Mouse (Mus musculus) cerebellum, postnatal 36 days (tissue): ENCODE results near the gene Atp2b4.

Experiments
- DNase-seq, 2 experiments: peaks; one replicate each; pipeline ENCODE4 v3.0.0; 2021 to 2022; ENCODE audit warnings: mixed read lengths in 2 of 2

Gene Atp2b4

DNA sequence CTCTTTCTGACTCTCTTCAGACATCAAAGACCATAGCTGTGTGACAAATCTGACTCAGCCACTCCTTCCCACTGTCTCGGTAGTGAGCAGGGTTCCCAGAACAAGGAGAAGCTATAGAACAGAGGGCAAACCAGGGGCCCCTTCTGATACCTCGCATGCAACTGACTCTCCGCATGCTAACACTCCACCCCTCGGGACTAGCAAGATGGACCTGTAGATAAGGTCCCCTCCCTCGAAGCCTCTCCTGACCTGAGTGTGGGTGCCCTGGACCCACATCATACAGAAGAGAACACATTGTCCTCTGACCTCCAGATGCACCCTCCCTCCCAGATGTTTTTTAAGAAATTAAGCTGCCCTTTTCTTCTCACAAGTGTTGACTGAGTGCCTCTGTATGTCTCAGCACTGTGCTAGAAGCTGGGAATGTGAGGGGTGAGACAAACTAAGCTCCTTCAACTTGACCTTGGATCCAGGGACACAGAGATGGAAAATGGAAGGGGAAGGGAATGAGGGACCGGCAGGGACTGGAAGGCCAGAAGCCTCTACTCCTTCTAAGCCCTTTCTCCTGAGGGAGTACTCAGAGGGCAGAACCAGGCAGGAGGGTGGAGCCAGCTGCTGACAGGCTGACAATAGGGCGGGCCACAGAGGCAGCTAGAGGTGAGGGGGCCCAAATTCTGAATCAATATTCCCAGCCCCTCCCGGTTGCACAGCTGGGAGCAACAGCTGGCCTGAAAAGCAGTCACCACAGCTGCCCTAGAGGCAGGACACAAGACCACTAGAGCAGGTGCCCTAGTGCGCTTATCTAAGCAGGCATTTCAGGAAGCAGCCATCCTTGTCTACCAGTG, 2.6 kb downstream of the Atp2b4 start:
- DNase-seq, result no peak

DNA sequence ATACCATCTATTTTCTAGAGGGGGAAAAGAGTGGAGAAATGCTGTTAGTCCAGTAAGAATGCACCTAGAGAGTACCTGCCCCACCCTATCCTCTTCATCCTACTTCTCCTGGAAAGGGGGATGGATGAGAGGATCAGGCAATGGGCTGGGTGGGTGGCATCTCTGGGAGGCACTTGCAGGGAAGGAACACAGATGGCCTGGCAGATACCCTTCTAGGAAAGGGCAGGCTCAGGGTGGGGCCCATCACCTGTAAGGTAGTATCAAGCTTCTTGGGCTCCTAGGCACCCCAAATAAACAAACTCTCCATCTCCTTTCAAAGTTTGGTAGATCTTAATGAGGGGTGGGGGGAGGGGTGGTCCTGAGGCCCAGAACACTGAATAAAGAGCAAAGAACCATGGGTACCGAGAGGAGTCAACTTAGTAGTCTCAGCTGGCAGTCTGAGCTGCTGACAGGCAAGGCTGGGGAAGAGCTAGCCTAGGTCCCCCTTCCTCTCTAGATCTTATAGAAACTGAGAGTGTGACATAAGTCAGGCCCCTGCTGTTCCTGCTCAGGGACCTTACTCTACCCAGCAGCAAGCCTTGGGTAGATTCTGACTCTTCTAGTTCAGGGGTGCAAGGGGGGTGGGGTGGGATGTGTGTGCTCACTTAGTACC, 3.4 kb downstream of the Atp2b4 start:
- no peak for DNase-seq

DNA sequence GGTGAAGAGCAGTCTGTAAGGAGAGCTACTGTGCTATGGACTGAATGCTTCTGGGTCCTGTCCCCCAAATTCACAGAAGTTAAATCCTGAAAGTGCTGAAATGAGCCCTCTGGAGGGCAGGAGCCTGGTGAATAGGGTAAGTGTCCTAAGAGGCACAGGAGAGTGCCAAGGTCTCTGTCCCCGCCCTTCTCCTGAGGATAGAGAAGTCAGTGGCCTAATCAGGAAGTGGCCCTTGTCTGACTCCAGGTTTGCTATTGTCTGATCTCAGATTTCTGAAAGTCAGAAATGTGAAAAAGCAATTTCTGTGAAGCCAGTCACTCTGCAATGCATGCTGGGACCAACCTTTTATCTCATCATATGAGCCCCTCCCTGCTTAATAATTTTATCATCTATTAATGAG, 7.2 kb downstream of the Atp2b4 start:
- DNase-seq, result no peak

DNA sequence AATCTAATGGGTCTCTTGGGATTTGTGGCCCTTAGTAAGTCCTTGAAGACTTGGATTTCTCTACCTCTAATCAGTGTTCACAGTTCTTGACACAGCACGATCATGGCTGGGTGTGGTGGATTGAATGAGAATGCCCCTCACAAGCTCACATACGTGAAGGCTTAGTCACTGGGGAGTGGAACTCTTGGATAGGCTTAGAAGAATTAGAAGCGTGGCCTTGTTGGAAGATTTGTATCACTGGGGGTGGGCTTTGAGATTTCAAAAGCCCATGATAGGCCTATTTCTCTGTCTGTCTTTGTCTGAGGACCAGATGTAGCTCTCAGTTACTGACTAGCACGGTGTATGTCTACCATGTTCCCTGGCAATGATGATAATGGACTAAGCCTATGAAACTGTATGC, 10.8 kb downstream of the Atp2b4 start:
- DNase-seq, result no peak

DNA sequence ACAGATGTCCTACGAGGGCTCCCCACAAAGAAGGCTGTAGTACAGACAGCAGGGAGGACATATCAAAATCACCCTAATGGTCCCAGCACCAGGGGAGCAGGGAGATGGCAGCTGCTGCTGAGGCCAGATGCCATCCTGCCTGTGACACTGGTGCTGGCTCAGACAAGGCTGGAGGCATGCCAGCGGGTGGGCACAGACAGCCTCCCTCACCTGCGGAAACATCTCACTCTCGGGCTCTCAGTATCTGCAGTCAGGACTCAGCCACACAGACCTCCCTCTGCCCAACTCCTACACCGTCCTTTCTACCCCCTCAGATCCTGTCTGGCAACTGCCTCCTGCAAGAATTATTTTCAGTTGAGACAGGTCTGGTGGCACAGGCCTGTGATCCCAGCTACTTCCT, 12.0 kb downstream of the Atp2b4 start:
- DNase-seq, result no peak

DNA sequence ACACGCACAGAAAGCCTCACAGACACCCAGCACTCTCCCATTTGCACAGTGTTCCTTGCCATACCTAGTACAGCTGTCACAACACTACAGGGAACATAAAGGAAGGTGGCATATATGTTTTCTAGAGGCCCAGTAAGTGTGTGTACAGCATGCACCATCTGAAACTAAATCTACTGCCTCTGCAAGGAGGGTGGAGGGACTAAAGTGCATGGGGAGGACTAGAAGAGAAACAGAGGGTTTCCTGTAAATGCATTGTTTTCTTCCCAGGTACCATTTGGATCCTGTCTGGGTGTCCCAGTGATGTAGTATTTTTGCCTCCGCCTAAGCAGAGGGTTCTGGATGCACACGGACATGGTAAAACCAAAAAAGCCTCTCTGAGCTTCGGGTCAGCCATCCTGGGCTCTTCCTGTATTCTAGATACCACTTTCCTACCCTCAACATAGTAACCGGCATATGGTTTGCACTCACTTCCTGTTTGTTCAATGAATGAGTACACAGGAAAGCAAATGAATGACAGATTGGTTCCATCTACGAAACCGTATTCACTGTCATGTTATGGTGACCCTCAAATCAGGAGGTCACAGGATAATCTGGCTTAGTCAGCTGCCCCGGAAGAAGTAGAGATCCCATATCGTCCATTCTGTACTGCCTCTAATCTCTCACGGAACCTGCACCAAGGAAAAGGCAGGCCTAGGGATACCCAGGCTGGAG, 13.2 kb downstream of the Atp2b4 start:
- no peak for DNase-seq

DNA sequence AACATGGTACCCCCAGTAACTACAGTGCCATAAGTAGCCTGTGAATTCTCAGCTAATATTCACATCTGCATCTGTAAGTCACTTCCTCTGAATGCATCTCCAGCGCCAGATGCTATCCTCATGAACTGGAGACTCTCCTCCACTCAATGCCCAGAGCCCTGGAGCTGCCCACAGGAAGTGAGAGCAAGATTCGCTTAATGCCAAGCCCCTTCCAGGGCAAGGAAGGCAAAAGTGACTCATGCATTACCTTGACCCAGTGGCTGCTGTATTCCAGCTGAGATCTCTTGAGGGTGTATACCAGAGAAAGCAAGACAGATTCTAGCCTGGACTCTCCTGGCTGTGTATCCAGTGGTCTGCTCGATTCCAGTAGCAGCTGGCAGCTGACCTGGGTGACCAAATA, 16.2 kb downstream of the Atp2b4 start:
- DNase-seq, result no peak

DNA sequence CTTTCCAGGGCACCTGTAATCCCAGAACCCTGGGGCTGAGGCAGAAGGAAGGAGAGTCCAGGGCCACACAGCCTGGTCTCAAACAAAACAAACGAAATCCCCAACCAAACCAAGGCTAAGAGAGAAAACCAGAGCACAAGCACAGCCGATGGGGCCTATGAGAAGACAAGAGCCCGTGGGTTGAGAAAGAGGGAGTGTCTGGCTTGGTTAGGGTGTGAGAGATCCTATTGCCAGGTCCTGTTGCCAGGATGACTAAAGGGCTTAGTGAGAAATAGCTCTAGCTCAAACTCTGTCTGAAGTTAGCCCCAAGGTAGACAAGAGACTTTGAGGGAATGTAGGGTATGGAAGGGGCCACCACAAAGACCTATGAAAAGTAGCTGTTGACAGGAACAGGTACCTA, 19.3 kb downstream of the Atp2b4 start:
- DNase-seq, result no peak

DNA sequence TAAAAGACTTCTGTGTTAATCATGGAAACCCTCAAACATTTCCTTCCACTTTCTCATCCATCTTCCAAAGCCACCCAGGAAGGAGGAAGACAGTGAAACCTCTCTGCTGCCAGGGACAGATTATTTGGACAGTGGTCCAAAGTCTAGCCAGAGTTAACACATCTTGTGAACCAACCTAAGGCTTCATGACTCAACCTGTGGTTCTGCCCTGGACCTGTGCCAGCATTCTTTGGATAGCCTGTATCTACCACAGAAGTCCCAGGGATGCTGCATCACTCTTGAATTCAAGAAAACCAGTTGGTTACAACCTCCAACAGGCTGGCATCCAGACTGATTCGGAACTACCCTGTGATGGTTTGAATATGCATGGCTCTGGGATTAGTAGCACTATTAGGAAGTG, 21.8 kb downstream of the Atp2b4 start:
- peak in 1 of 2 experiments; percentile 29 for DNase-seq

DNA sequence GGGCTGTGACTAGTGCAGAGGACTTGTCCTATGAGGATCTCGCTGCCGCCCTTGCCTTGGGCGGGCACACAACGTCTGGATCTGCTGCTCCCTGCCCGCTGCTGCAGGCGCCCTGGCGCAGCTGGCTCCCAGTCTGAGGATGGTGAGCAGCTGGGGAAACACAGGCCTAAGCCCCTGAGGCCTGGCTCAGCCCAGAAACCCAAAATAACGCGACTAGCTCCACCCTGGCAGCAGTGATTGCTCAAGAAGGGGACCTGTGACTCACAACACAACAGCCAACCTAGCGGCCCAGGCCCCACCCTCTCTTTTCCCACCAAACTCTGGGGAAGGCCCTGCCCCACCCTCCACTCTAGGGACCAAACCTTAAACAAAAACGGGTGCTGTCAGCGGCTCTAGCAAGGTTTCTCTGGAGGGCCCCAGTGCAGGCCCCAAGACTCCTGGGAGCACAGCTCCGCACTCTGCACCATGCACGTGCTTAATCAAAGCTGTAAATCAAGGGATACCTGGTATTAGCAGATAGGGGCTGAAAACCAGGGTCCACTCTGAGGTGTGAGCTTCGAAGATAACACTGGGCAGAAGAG, 23.1 kb downstream of the Atp2b4 start:
- no peak for DNase-seq

DNA sequence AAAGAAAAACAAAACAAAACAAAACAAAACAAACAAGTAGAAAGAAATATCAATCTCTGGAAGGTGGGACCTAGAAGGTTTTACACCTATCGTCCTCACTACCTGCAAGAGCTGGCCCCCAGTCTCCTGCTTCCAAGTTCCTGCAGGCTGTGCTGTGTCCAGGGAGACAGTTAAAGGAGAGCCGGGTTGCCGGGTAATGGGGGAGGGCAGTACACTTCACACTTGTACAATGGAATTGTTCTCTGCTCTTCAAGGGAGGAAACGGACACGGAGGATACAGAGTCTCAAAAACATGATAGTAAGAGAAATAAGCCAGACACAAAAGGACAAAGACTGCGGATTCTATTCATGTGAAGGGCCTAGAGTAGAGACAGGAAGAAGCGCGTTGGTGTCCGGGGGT, 28.3 kb downstream of the Atp2b4 start:
- no peak for DNase-seq

DNA sequence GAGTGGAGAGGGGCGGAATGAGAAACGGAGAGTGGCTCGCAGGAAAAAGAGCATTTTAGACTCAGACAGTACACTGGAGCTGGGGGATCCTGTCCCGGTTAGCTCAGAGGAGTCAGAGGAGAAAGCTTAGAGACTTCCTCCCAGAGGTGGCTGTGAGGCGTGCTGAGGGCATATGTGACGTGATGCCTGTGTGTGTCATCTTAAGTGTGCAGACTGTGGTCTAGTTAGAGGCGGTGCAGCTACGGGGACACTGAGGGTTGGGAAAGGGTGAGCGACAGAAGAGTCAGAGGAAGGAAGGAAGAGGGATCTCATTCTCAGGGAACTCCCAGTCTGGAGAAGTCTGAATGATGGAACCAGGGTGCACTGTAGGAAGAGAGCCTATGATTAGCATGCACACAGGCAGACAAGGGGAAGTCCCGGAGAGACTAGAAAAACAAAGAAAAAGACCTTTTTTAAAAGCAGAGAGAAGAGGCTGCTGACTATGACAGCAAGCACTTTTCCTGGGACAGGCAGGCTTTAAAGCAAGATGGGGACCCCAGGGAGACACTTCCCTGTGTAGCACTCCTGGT, 28.9 kb downstream of the Atp2b4 start:
- DNase-seq, result no peak

DNA sequence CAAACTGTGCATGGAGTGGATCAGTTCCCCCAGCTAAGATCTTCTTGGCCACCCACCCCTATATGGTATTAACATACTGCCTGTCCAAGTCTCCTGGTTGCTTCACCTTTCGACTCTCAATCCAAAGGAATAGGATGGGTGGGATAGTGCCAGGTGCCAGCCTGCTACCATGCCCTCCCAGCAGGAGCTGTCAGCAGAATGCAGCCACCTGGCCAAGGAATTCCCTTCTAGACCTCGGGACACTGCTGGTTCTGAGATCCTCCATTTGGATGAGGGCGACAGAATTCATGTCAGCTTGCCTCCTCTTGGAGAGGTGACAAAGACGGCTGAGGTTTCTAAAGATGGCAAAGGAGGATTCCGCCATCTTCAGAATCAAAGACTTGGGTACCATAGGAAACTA, 32.8 kb downstream of the Atp2b4 start:
- DNase-seq, result peak; percentile 68 to 70

DNA sequence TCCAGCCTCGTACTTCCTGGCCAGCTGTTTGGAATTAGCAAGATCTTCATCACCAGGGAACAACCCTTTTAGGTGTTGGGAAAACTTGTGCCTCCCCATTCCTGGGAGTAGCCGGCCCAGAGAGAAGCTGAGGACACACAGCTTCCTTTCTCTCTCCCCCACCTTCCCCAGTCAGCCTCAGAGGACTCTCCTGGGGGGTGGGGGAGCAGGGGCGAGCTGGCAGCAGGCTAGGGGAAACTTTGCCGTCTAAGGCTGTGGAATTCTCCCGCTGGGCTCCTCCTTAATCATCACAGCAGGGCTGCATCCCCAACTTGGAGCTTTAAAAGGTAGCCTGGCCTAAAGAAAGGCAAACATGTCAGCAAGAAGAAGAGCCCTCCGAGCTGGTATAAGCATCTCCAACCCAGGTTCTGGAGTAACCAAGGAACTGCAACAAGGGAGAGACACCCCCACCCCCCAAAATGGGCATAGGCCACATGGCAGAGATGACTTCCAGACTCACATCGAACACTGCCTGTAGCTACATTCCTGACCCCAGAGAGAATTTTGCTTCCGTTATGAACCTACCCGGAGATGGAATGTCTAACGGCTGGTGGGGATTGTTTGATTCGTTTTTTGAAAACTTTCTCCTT, 33.8 kb downstream of the Atp2b4 start:
- no peak for DNase-seq

DNA sequence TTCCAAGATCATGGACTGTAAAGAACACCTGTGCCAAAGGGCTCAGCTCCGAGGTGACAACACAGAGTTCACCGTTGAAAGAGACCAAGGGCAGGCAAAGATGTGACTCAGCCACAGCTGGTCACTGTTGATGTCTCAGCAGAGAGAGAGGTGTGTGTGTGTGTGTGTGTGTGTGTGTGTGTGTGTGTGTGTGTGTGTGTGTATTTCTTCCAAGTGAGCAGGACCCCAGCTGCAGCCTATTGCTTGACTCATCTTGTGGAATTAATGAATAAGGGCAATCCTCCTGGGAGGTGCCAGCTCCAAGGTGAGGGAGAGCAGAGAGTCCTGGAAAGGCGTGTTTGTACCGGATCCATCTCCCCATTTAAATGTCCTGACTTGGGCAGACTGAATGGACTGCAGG, 35.5 kb downstream of the Atp2b4 start:
- no peak for DNase-seq

DNA sequence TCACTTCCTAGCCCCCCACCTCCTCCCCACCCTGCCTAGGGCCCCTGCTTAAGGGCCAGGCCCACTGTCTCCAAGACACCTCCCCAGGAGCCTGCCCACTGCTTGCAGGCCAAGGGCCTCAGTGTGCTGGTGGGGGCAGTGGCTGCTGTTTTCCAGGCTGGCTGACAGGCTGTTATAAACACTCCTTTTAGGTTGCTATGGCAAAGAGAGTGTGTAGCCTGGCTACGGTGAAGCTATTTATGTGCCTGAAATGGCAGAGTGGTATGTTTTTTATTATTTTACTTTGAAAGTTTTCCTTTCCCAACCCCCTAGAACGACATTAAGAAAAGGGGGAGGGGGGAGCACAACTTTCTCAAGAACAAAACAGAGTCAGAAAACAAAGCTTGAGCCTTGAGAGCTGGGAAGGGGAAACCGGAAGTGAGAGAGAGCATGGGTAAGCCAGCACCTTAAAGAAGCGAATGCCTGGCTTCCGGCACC, 37.9 kb downstream of the Atp2b4 start:
- DNase-seq, result no peak

DNA sequence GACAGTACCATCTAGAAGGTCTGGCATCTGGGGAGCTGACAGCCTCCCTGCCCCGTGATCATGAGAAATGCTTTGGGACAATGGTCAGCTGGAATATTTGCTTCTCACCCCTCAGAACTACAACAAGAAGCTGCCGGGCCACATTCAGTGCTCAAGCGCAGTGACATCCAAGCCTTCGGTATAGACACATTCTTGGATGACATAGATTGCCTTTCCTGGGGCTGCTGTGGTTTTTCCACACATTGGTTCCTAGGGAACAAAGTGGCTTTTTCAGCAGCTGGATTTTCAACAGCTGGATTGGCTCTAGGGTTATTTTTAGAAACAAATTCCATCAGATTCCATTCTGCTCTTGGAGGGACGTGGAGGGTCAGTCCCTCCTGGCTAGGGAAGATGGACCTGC, 39.6 kb downstream of the Atp2b4 start:
- no peak for DNase-seq

DNA sequence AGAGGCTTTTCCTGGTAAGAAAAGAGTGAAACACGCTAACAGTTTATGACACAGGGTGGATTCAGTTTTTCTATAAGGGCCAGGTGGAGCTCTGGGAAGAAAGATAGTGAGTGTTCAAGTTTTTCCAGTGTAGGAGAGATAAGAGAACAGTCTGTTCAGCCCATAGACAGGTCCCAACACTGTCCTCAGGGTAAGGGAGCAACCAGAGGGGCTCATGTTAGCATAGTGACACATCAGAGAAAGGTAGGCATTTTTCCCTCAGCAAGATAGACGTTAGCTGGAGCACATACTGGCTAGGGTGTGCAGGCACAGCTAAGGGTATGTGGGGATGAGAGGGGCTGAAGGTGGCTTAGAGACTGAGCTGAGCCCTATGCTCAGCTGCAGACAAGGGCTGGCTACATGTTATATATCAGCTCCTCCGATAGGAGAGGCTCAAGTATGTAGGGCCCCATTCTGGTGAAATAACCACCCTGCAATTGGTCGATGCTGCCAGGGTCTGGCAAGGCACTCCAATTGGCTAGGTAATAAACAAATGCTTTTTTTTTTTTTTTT, 46.4 kb downstream of the Atp2b4 start:
- DNase-seq, result no peak

DNA sequence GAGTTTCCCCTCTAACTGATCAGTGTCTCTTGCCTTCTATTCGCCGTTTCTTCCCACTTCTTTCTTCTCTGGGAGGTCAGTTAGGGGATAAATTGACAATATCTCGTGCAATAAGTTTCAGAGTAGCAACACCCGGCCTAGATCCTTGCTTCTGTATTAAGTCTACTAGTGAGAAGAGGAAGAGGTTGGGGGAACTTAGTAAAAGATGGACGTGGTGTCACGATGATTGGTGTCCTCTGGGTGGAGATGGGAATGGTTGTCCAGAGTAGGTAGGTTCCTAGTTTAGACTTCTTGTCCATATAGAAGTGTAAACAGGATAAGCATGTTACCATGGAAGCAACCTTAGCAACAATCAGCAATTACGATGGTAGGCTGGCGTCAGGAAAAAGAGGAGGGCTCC, 47.5 kb downstream of the Atp2b4 start:
- DNase-seq, result no peak

DNA sequence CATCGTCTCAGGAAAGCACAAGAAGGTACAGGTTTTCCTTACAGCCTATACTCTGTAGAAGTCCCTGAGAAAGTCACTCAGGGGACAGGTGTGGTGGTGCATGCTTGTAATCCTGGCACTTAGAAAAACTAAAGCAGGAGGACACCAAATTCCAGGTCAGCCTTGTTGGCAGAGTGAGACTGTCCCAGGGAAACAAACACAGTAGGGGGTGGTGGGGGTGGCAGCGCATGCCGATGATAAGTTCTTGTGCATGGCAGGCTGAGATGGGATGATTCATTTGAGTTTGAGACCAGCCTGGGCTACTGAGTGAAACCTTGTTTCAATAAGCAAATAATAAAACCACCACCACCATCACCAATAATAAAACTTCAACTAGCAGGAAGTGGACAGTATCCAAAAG, 49.2 kb downstream of the Atp2b4 start:
- peak; percentile 50 to 58 for DNase-seq

DNA sequence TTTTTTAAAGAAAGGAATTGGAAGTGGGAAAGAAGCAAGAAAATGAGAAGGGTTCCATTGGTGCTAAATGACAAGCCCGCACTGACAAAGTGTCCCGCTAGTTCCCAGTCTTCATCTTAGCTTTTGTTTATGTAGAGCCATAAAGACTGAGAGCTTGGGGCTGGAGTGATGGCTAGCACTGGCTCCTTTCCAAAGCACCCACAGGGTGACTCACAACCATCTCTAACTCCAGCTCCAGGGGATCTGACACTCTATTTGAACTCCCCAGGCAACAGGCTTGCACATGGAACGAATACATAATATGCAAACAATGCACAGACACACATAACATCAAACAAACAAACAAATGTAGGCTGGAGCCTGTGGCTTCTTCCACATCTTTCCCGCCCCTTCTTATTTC, 50.9 kb downstream of the Atp2b4 start:
- DNase-seq, result no peak

DNA sequence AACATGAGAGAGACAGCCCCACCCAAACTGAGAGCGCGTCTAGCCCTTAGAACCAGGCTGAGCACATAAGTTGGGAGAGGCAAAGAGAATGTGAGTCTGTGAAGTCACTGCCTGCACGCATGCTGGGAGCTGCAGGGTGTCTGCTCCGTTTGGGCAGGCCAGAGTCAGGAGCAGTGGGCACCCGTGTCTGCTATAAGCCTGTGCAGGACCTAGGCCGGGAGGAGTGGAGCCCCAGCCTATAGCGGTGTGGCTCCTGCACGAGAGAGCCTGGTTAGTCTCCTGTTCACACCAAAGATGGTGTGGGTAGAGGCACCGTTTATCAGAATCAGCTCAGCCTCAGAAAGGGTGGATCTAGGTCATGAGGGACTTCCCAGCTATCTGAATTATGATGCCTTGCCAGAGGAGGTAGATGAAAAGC, 55.8 kb downstream of the Atp2b4 start:
- peak; percentile 19 to 27 for DNase-seq
